Mouse (Mus musculus): ENCODE measurements around the gene Dennd6b. TPM values are rescaled to one million over a fixed set of nuclear protein-coding genes. Genes with fewer than 3 reads are reported as not detected.

Gene Dennd6b
- polyA plus RNA-seq, 1 experiment: 10.6 TPM

GRCm38 (mm10) chr15:89197056-89197455 lies 760 bp upstream of the Dennd6b start:
- peak overlapping the region; percentile 97 for H3K4me3 ChIP-seq (ENCODE audit: low read depth, low read length)
- no peaks in the 10 kb centered on the region for H3K36me3 ChIP-seq (ENCODE audit: control insufficient read depth, insufficient read depth, low read length)
- no peaks in the 10 kb centered on the region; the same call in 1 of the 2 replicates for H3K4me1 ChIP-seq (ENCODE audit: control insufficient read depth, insufficient read depth, insufficient read length, low read length)
- WGBS: 63% methylated on average over 15 of the region's 15 CpGs
- TF ChIP-seq CTCF (IDR thresholded peaks at IDR 0.05; ENCODE audit: extremely low read depth, insufficient read length, insufficient replicate concordance, low read depth, low read length): no peak
- no peak for TF ChIP-seq POLR2A (IDR thresholded peaks at IDR 0.05; ENCODE audit: low read depth, low read length)
- H3K27me3 ChIP-seq (ENCODE audit: control insufficient read depth, insufficient read depth, low read length): no peaks in the 10 kb centered on the region
- H3K27ac ChIP-seq (ENCODE audit: insufficient read depth, low read depth, low read length): peak overlapping the region; percentile 15; the same call in 1 of the 2 replicates

GRCm38 (mm10) chr15:89195690-89196312 lies 495 bp downstream of the Dennd6b start:
- peak overlapping the region; percentile 97 for H3K4me3 ChIP-seq (ENCODE audit: low read depth, low read length)
- under 1% methylated on average over 25 of the region's 25 CpGs for WGBS
- peak overlapping the region; percentile 100 for H3K27ac ChIP-seq (ENCODE audit: insufficient read depth, low read depth, low read length)
- H3K4me1 ChIP-seq (ENCODE audit: control insufficient read depth, insufficient read depth, insufficient read length, low read length): no peaks in the 10 kb centered on the region
- no peaks in the 10 kb centered on the region for H3K36me3 ChIP-seq (ENCODE audit: control insufficient read depth, insufficient read depth, low read length)
- no peak for TF ChIP-seq CTCF (IDR thresholded peaks at IDR 0.05; ENCODE audit: extremely low read depth, insufficient read length, insufficient replicate concordance, low read depth, low read length)
- peak; percentile 84 for TF ChIP-seq POLR2A (IDR thresholded peaks at IDR 0.05; ENCODE audit: low read depth, low read length)
- no peaks in the 10 kb centered on the region for H3K27me3 ChIP-seq (ENCODE audit: control insufficient read depth, insufficient read depth, low read length)

- Histone ChIP-seq H3K27ac (ENCODE audit: insufficient read depth, low read depth, low read length) (no peak overlapping the region), H3K4me3 (ENCODE audit: low read depth, low read length) (no peak overlapping the region), H3K27me3 (ENCODE audit: control insufficient read depth, insufficient read depth, low read length) (no peaks in the 10 kb centered on the region), H3K4me1 (ENCODE audit: control insufficient read depth, insufficient read depth, insufficient read length, low read length) (peaks cover 2% of the 10 kb centered on the region; the same call in 1 of the 2 replicates), H3K36me3 (ENCODE audit: control insufficient read depth, insufficient read depth, low read length) (no peaks in the 10 kb centered on the region)
- no peak for TF ChIP-seq CTCF (IDR thresholded peaks at IDR 0.05; ENCODE audit: extremely low read depth, insufficient read length, insufficient replicate concordance, low read depth, low read length)
- no peak for TF ChIP-seq POLR2A (IDR thresholded peaks at IDR 0.05; ENCODE audit: low read depth, low read length)
- WGBS: 58% methylated on average over 6 of the region's 6 CpGs
Measured at GRCm38 (mm10) chr15:89195261-89195681, 1.0 kb downstream of the Dennd6b start.

GRCm38 (mm10) chr15:89184937-89185227 lies 11.4 kb downstream of the Dennd6b start:
- H3K4me1 ChIP-seq (ENCODE audit: control insufficient read depth, insufficient read depth, insufficient read length, low read length): peaks cover 9% of the 10 kb centered on the region
- no peak for TF ChIP-seq POLR2A (IDR thresholded peaks at IDR 0.05; ENCODE audit: low read depth, low read length)
- no peak for TF ChIP-seq CTCF (IDR thresholded peaks at IDR 0.05; ENCODE audit: extremely low read depth, insufficient read length, insufficient replicate concordance, low read depth, low read length)
- WGBS: 77% methylated on average over 5 of the region's 5 CpGs
- H3K27me3 ChIP-seq (ENCODE audit: control insufficient read depth, insufficient read depth, low read length): no peaks in the 10 kb centered on the region
- H3K27ac ChIP-seq (ENCODE audit: insufficient read depth, low read depth, low read length): no peak overlapping the region
- H3K4me3 ChIP-seq (ENCODE audit: low read depth, low read length): no peak overlapping the region
- no peaks in the 10 kb centered on the region for H3K36me3 ChIP-seq (ENCODE audit: control insufficient read depth, insufficient read depth, low read length)

GRCm38 (mm10) chr15:89184141-89184936 lies 12.0 kb downstream of the Dennd6b start:
- WGBS: 87% methylated on average over 5 of the region's 5 CpGs
- Histone ChIP-seq H3K4me1 (ENCODE audit: control insufficient read depth, insufficient read depth, insufficient read length, low read length) (peaks cover 9% of the 10 kb centered on the region), H3K36me3 (ENCODE audit: control insufficient read depth, insufficient read depth, low read length) (no peaks in the 10 kb centered on the region), H3K4me3 (ENCODE audit: low read depth, low read length) (no peak overlapping the region), H3K27me3 (ENCODE audit: control insufficient read depth, insufficient read depth, low read length) (no peaks in the 10 kb centered on the region), H3K27ac (ENCODE audit: insufficient read depth, low read depth, low read length) (no peak overlapping the region)
- TF ChIP-seq CTCF (IDR thresholded peaks at IDR 0.05; ENCODE audit: extremely low read depth, insufficient read length, insufficient replicate concordance, low read depth, low read length): no peak
- no peak for TF ChIP-seq POLR2A (IDR thresholded peaks at IDR 0.05; ENCODE audit: low read depth, low read length)

- peaks cover 17% of the 10 kb centered on the region for H3K4me1 ChIP-seq (ENCODE audit: control insufficient read depth, insufficient read depth, insufficient read length, low read length)
- H3K27ac ChIP-seq (ENCODE audit: insufficient read depth, low read depth, low read length): no peak overlapping the region
- H3K36me3 ChIP-seq (ENCODE audit: control insufficient read depth, insufficient read depth, low read length): no peaks in the 10 kb centered on the region
- no peak overlapping the region for H3K4me3 ChIP-seq (ENCODE audit: low read depth, low read length)
- 80% methylated on average over 5 of the region's 5 CpGs for WGBS
- H3K27me3 ChIP-seq (ENCODE audit: control insufficient read depth, insufficient read depth, low read length): no peaks in the 10 kb centered on the region
- TF ChIP-seq CTCF (IDR thresholded peaks at IDR 0.05; ENCODE audit: extremely low read depth, insufficient read length, insufficient replicate concordance, low read depth, low read length) (no peak), POLR2A (IDR thresholded peaks at IDR 0.05; ENCODE audit: low read depth, low read length) (no peak)
Measured at GRCm38 (mm10) chr15:89182842-89183241, 13.5 kb downstream of the Dennd6b start.

GRCm38 (mm10) chr15:89182328-89182741 lies 14.0 kb downstream of the Dennd6b start:
- TF ChIP-seq CTCF (IDR thresholded peaks at IDR 0.05; ENCODE audit: extremely low read depth, insufficient read length, insufficient replicate concordance, low read depth, low read length): no peak
- TF ChIP-seq POLR2A (IDR thresholded peaks at IDR 0.05; ENCODE audit: low read depth, low read length): no peak
- H3K4me1 ChIP-seq (ENCODE audit: control insufficient read depth, insufficient read depth, insufficient read length, low read length): peaks cover 20% of the 10 kb centered on the region
- H3K36me3 ChIP-seq (ENCODE audit: control insufficient read depth, insufficient read depth, low read length): no peaks in the 10 kb centered on the region
- no peak overlapping the region for H3K4me3 ChIP-seq (ENCODE audit: low read depth, low read length)
- no peaks in the 10 kb centered on the region for H3K27me3 ChIP-seq (ENCODE audit: control insufficient read depth, insufficient read depth, low read length)
- H3K27ac ChIP-seq (ENCODE audit: insufficient read depth, low read depth, low read length): no peak overlapping the region
- 62% methylated on average over 6 of the region's 6 CpGs for WGBS

Data from small intestine, adult 2 months (tissue).